Comparison of ENCODE assay signal across 15 mouse cellular contexts in the genomic region with DNA sequence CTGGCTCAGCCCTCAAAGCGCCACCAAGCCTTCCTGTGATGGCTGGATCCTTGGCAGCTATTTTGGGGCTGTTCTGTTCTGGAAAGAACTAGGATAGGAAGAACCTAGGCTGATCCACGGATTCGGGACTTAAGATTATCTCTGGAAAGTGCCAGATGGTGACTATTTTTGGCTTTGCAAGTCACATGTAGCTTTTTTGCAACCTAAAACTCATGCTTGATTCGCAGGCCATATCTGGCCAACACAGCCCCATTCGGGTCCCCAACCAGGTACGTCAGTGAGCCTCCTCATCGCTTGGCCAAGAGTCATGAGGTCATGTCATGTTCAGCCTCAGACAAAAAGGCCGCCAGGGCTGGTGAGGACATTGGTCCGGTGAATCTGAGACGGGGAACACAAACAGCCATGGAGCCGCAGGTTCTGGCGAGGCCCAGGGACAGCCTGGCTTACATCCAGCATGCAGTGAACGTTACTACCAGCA.
A peak's percentile ranks its signal among the peaks of the same experiment; 100 is the strongest.
DNase-seq lines count a peak whose midpoint lies in the region; ATAC-seq lines count a peak whose summit lies in the region.
"Had no signal": no experiment of that assay in that cellular context is flagged by ENCODE, and none has a peak within 500 bp of the region (broad histone marks: within the 10 kb centered on the region; RNA-seq: fewer than 3 reads in every experiment).

No protein-coding gene starts in this region.

- H3K9me3 ChIP-seq in hindbrain, embryonic 10.5 days: no peaks in the 10 kb centered on the region
- H3K9me3 ChIP-seq in hindbrain, embryonic 12.5 days (replicated peaks): no peaks in the 10 kb centered on the region
- no peaks in the 10 kb centered on the region for H3K9me3 ChIP-seq in embryonic facial prominence, embryonic 13.5 days
- H3K9me3 ChIP-seq: forebrain, embryonic 13.5 days; kidney, embryonic 15.5 days had no signal

- no peak overlapping the region for H3K9ac ChIP-seq in hindbrain, embryonic 12.5 days
- no peak overlapping the region for H3K9ac ChIP-seq in embryonic facial prominence, embryonic 13.5 days
- H3K9ac ChIP-seq: kidney, embryonic 15.5 days; lung, embryonic 14.5 days had no signal

- H3K4me3 ChIP-seq in hindbrain, embryonic 10.5 days: no peak overlapping the region
- no peak overlapping the region for H3K4me3 ChIP-seq in hindbrain, embryonic 12.5 days
- no peak overlapping the region for H3K4me3 ChIP-seq in embryonic facial prominence, embryonic 13.5 days
- H3K4me3 ChIP-seq: forebrain, embryonic 13.5 days; kidney, embryonic 15.5 days; myocyte had no signal

- ATAC-seq in hindbrain, embryonic 12.5 days (ENCODE audit: low FRiP score): no peak
- ATAC-seq in embryonic facial prominence, embryonic 13.5 days (ENCODE audit: insufficient number of reproducible peaks, insufficient read depth, low FRiP score, low TSS enrichment, low read depth): no peak
- no peak for ATAC-seq in activated CD4-positive, CD25-positive, alpha-beta regulatory T cell, adult 4 months
- ATAC-seq: forebrain, embryonic 13.5 days; hindbrain, embryonic 16.5 days had no signal

- no peak for DNase-seq in hindbrain, embryonic 10.5 days (ENCODE audit: low spot score)
- peak; percentile 58 to 66 for DNase-seq in left cerebral cortex, adult 18-20 months (ENCODE audit: low spot score in 2 of 2)
- DNase-seq in right cerebral cortex, postnatal 25 days: peak; percentile 61
- DNase-seq in adrenal gland, postnatal 10 days: no peak
- DNase-seq: adrenal gland, postnatal 14 days; layer of hippocampus, postnatal 36 days; lung, embryonic 14.5 days had no signal

- H3K27ac ChIP-seq in hindbrain, embryonic 10.5 days: peak overlapping the region; percentile 66
- H3K27ac ChIP-seq in hindbrain, embryonic 12.5 days: no peak overlapping the region
- H3K27ac ChIP-seq in embryonic facial prominence, embryonic 13.5 days: peak overlapping the region; percentile 69
- H3K27ac ChIP-seq: forebrain, embryonic 13.5 days had no signal

- H3K4me1 ChIP-seq in hindbrain, embryonic 10.5 days (replicated peaks): peaks cover 66% of the 10 kb centered on the region
- peaks cover 27% of the 10 kb centered on the region for H3K4me1 ChIP-seq in hindbrain, embryonic 12.5 days
- H3K4me1 ChIP-seq in embryonic facial prominence, embryonic 13.5 days: peaks cover 48% of the 10 kb centered on the region

- H3K36me3 ChIP-seq in hindbrain, embryonic 10.5 days: no peaks in the 10 kb centered on the region
- no peaks in the 10 kb centered on the region for H3K36me3 ChIP-seq in hindbrain, embryonic 12.5 days
- H3K36me3 ChIP-seq in embryonic facial prominence, embryonic 13.5 days: no peaks in the 10 kb centered on the region
- H3K36me3 ChIP-seq: kidney, embryonic 15.5 days had no signal

- H3K4me2 ChIP-seq in hindbrain, embryonic 12.5 days (replicated peaks): no peak overlapping the region
- H3K4me2 ChIP-seq in embryonic facial prominence, embryonic 13.5 days: no peak overlapping the region
- H3K4me2 ChIP-seq: forebrain, embryonic 13.5 days; heart, embryonic 11.5 days; kidney, embryonic 15.5 days; lung, embryonic 14.5 days had no signal

- no peaks in the 10 kb centered on the region for H3K27me3 ChIP-seq in hindbrain, embryonic 10.5 days (ENCODE audit: insufficient read depth, poor library complexity, severe bottlenecking)
- no peaks in the 10 kb centered on the region for H3K27me3 ChIP-seq in hindbrain, embryonic 12.5 days
- H3K27me3 ChIP-seq in embryonic facial prominence, embryonic 13.5 days: no peaks in the 10 kb centered on the region
- H3K27me3 ChIP-seq: forebrain, embryonic 13.5 days; kidney, embryonic 15.5 days had no signal

- 86% methylated on average over 13 of the region's 13 CpGs for WGBS in hindbrain, embryonic 10.5 days
- WGBS in hindbrain, embryonic 12.5 days: 80% methylated on average over 13 of the region's 13 CpGs
- 57% methylated on average over 13 of the region's 13 CpGs for WGBS in embryonic facial prominence, embryonic 13.5 days

Comparison
In these comparisons a context has a peak if more than half of its experiments do, and no peak if none do; other contexts are left out.
1. DNase-seq: peak in left cerebral cortex, adult 18-20 months (2 of 2) and right cerebral cortex, postnatal 25 days (single experiment); none in hindbrain, embryonic 10.5 days (single experiment) and adrenal gland, postnatal 10 days (single experiment).